Mouse (Mus musculus) urinary bladder, adult 18-20 months (tissue): ENCODE measurements around the gene Lmntd1.

Source experiments
- DNase-seq, 2 experiments: peaks; one replicate each; pipeline ENCODE4 v3.0.0; 2022; ENCODE audit warnings: low spot score in 2 of 2, mixed read lengths in 2 of 2

Gene Lmntd1

GRCm38 (mm10) chr6:145564671-145565070, 49.4 kb downstream of the Lmntd1 start:
- DNase-seq = no peak

GRCm38 (mm10) chr6:145557059-145557992, 56.8 kb downstream of the Lmntd1 start:
- no peak for DNase-seq

DNA sequence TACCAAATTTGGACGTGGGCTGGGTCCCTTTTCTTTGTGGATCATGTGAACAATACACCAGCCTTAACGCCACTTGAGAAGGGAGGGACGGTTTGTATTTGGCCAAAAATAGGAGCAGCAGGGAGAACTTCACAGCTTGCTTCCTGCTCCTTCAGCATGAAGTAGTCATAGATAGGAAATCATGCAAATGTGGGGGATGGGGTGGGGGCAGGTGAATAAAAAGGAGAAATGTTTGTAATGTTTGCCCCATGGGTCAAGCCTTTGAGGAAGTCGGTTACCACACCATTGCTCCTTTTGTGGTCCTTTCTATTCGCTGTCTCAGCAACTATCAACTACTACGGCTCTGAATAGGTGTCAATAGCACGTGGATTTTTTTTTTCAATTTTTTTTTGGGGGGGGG, 60.9 kb downstream of the Lmntd1 start:
- DNase-seq = no peak

GRCm38 (mm10) chr6:145552817-145553216, 61.3 kb downstream of the Lmntd1 start:
- no peak for DNase-seq

DNA sequence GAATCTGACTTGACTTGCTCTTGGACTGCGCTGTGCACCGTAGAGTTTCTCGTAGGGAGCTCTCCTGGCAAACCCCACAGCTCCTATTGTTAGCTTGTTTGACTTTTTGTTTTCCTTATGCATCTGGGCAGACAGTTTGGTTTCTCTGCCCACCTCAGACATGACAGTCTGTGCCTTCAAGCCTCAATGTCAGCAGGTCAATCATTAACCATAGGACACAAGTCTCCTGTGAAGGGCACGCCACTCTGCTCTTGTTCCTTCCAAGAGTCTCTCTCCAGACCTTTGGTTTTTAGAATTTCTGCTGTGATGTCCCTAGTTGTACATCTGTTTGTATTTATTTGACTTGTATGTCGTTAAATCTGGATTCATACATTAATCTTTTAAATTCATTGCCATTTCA, 63.1 kb downstream of the Lmntd1 start:
- no peak for DNase-seq

- DNase-seq = no peak
Measured at GRCm38 (mm10) chr6:145545927-145546641, 68.0 kb downstream of the Lmntd1 start.

DNA sequence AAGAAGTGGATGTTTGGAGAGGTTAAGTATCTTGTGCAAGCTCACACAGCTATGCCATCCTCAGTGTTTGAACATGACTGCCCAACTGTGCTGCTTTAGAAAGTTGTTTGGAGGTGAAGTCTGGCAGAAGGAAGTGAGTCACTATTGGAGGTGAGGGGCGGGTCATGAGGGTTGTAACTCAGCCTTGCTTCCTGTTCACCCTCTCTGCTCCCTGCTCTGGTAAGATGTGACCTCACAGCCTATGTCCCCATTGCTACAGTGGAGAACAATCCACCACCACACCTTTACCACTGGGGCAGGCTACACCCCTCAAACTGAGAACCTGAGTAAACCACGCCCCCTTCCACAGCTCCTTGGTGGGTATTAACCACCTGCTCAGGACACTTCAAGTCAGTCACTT, 69.3 kb downstream of the Lmntd1 start:
- DNase-seq = no peak

DNA sequence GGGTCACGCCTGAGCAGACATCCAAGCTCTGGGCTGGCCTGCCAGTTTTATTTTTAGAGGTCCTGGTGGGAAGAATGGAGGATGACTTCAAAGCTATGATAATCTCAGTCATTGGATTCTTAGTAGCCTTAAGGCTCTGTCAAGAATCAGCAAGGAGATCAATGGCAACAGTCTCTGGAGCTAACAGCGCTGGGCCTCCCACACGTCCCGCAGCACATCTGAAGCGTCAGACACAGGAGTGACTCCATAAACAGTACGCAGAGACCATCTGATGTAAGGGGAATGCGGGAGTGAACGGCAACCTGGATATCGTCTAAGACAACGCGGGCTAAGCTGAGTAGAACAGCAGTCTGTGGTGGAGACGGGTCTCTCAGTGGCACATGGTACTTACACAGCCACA, 69.8 kb downstream of the Lmntd1 start:
- DNase-seq = no peak

- DNase-seq = no peak
Measured at GRCm38 (mm10) chr6:145539568-145539859, 74.6 kb downstream of the Lmntd1 start.

DNA sequence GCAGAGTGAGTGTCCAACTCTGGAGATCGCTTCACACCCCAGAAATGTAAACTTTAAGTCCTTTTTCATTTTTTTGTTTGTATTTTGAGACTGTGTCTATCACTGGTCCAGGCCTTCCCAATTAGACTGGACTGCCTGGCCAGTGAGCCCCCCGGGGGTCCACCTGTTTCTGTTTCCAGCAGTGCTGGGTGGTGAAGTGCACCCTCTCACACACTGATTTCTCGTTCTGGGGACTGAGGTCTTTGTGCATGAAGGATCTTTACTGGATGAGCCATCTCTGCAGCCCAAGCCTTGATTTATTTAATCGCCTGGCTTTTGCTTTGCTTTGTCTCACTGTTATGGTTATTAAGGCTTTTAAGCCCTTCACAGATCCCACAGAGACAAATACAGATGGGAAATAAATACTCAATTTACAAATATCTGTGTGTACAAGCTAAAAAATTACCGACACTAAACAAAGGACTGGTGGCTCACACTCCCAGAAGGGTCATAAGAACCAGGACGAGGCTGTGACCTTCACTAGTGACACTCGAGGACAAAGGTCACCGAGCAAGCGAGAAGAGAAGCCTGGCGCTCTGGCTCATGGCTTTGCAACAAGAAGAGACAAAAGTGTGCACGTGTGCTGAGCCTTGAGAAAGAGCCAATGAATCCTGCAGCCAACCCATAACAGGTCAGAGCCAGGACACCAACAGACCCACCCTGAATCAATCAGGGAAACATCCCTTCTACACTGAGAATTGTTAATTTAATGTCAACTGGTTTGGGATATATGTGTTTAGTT, 75.1 kb downstream of the Lmntd1 start:
- no peak for DNase-seq

GRCm38 (mm10) chr6:145530464-145530863, 83.7 kb downstream of the Lmntd1 start:
- DNase-seq = no peak

DNA sequence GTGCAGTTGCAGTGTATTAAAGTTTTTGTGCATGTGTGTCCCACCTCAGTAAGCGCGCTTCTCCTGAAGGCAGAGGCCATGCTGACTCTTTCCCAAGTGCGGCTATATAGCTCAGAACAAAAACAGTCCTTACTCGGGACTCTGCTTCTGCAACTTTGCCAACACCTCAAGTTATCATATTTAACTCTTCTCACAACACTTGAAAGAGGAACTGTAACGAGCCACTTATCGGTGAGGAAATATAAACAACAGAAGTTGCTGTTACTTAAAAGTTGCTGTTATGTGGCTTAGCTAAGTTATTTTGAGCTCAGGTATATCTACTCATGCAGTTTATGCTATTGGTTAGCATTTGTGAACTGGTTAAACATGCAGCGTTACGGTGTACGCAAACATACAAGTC, 90.8 kb downstream of the Lmntd1 start:
- DNase-seq = no peak

DNA sequence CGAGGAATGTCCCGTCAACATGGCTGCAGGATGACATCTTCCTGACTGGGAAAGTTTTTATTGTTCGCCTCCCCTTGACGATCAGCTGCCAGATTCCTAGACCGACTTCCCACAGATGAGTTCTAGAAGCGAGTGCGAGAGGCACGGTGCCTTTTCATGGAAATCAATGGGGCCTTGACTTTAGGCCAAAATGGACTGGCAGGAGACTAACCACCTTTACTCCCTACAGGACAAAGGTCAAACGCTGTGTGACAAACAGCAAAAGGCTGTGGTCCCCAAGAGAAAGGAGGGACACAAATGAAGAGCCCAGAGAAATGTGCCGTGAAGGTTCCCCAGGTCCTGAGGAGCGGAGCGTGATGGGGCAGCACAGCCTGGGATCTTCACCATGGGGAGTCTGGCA, 91.5 kb downstream of the Lmntd1 start:
- DNase-seq = no peak

- no peak for DNase-seq
Measured at GRCm38 (mm10) chr6:145517002-145517401, 97.1 kb downstream of the Lmntd1 start.

DNA sequence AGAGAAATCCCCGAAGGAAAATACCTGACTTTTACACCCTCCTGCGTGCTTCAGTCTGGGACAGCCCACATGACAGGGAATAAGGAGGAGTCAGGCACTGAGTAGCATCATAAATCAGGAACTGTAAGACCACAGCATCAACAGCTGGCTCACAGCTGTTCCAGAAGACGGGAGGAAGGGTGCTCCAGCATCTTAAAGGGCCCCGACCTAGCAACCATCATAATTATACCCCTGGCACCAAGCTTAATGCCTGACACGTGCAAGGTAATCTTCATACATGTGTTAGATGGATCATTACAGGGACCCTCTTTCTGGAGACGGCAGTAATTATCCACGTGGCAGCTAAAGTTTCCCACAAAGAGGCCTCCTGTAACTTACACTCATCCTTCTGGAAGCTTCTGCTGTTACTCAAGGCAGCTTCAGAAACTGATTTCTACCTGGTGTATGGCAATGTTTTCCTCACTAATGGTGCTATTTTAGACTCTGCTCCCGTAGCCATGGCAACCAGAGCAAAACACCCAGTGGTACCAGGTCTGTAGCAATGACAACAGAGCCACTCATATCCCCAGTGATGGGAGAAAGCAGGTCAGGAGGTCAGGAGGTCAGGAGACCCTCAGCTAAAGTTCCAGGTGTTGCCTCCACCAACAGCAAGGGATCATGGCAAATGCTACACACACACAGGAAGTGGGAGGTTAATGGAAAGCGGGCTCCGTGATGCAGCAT, 98.1 kb downstream of the Lmntd1 start:
- no peak for DNase-seq

DNA sequence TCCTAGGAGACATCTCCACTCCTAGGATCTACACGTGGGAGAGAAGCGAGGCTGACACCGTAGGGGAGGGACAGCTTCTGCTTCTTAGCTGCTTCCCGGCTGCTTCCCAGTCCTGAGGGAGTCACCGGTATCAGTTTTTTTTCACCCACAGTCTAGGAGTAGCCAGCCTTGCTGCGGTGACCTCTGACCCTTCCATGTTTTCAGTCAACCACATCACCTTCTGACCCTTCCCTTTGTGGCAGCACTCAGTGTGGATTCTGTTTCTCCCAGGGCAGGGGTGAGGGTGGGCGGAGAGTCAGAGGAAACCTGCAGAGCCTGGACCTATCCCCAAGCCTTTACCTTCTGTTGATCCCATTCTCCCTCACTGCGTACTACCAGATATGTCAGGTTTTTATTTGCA, 102.9 kb downstream of the Lmntd1 start:
- DNase-seq = no peak

GRCm38 (mm10) chr6:145508828-145509227, 105.3 kb downstream of the Lmntd1 start:
- no peak for DNase-seq

DNA sequence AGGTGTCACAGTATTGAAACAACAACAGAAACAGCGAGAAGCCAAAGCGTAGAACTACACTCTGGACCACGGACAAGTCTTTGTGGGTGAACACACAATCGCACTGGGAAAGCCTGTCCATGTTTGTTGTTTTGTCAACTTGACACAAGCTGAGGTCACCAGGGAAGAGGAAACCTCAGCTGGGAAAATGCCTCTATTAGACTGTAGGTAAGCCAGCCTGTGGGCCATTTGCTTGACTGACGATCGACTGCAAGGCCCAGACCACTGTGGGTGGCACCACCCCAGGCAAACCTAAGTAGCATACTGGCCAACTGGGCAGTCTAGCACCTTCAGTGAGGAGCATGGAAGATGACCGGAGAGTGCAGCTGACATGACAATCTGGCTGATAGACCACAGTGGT, 112.4 kb downstream of the Lmntd1 start:
- no peak for DNase-seq

- peak in 1 of 2 experiments; percentile 36 for DNase-seq
Measured at GRCm38 (mm10) chr6:145499574-145500546, 114.3 kb downstream of the Lmntd1 start.

DNA sequence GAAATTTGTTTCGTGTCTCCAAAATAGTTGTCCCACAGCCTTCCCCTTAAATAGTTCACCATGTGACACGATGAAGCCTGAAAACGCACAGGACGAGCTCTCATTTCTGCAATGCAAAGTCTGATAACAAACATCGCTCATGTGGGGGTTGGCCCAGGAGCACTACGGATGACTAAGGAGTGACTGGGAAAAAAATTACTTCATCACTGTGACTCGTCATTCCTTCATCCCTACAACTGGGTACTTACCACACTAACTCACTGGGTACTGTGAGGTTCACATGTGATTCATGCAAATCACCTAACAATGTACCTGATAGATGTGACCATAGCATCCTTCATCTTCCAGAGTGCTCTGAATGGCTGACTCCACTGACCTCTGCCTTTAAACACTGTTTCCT, 118.4 kb downstream of the Lmntd1 start:
- no peak for DNase-seq

GRCm38 (mm10) chr6:145488251-145488650, 125.9 kb downstream of the Lmntd1 start:
- no peak for DNase-seq
